Mouse (Mus musculus) embryonic facial prominence, embryonic 10.5 days (tissue): Measurements from ENCODE around the gene Ercc4. TPM values are rescaled to one million over a fixed set of nuclear protein-coding genes. Genes with fewer than 3 reads are reported as not detected.

ENCODE experiments used
- DNase-seq: peaks from one replicate; pipeline ENCODE4 v3.0.0-alpha.2; 2017; ENCODE audit warnings: low spot score
- H3K27ac ChIP-seq: fragments of 300-500 bp; sonication (generic); replicated peaks from 2 replicates; pipeline ENCODE4 v1.5.1; 2016; ENCODE audit warnings: mild to moderate bottlenecking
- H3K27me3 ChIP-seq: fragments of 300-500 bp; sonication (generic); replicated peaks from 2 replicates; pipeline ENCODE4 v1.6.1; 2016; ENCODE audit warnings: low read depth, mild to moderate bottlenecking; ENCODE audit not compliant: poor library complexity, severe bottlenecking
- H3K36me3 ChIP-seq: fragments of 300-500 bp; sonication (generic); replicated peaks from 2 replicates; pipeline ENCODE4 v1.6.1; 2016; ENCODE audit warnings: mild to moderate bottlenecking, moderate library complexity
- H3K4me1 ChIP-seq: fragments of 300-500 bp; sonication (generic); 2 replicates; pipeline ENCODE4 v1.6.1; 2016
- H3K4me3 ChIP-seq: fragments of 300-500 bp; sonication (generic); 2 replicates; pipeline ENCODE4 v1.5.1; 2016; ENCODE audit warnings: mild to moderate bottlenecking, moderate library complexity
- H3K9me3 ChIP-seq: fragments of 300-500 bp; sonication (generic); 2 replicates; pipeline ENCODE4 v1.6.1; 2016; ENCODE audit warnings: mild to moderate bottlenecking
- WGBS: fragments of 180-500 bp; shearing (Covaris S2); methylation state at CpG from one replicate; pipeline ENCODE4 v1.1.7; 2016; 5-methylcytosine and 5-hydroxymethylcytosine counted together
- polyA plus RNA-seq: library from polyadenylated mRNA; unstranded; fragments of >200 nt; fragmentation: Nextera tagmentation; extraction: Ambion mirVana; gene quantifications from 2 replicates; pipeline ENCODE4 v1.2.1, GENCODE M21; 2016

The Ercc4 gene
- polyA plus RNA-seq, 1 experiment from 2014 or later, result 12.2 TPM

DNA sequence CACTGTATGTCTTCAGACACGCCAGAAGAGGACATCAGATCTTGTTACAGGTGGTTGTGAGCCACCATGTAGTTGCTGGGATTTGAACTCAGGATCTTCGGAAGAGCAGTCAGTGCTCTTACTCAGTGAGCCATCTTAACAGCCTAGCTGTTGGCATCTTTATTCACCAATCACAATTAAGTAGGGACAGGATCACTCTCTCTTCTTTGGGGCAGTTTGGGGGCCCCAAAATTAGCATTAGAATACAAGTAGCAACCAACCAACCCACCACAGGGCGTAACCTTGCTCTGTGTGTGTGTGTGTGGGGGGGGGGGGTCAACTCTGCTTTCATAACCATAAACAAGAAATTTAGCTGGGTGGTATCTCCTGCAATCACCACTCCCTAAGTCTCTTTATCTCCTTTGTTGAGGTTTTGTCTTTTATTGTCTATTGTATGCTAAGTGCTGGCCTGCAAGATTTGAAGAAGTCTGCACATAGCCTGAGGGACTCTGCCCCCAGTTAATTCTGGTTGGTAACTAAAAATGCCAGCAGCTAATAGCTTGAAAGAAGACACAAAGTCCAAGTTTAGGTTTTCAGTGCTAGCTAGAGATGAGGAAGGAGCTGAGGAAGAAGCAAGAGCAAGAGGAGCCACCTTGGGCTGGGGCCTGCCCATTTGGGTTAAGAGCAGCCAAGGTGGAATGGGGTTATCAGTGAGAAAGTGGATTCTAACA is 10.3 kb downstream of the Ercc4 start:
- Histone ChIP-seq H3K36me3 (peaks cover 69% of the 10 kb centered on the region), H3K4me1 (no peaks in the 10 kb centered on the region), H3K9me3 (no peaks in the 10 kb centered on the region), H3K27me3 (no peaks in the 10 kb centered on the region), H3K4me3 (no peak overlapping the region), H3K27ac (no peak overlapping the region)
- WGBS, result 84% methylated on average over 3 of the region's 3 CpGs
- DNase-seq, result no peak

DNA sequence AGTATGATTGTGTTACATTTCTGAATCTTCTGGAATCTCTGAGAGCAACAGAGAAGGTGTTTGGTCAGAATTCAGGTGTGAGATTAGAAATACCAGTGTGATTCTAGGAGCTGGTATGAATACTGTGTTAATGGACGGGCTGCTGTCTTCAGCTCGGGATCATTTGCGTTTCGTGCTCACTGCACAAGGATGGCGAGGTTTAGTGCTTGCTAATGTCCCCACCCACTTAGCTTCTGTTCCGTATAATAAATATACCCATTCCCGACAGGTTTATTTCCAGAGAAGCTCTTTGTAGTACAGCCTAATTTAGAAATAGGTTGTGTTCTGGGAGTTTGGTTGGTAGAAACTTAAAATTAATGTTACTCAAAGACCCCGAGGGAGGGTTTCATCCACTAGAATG is 15.9 kb downstream of the Ercc4 start:
- Histone ChIP-seq H3K9me3 (no peaks in the 10 kb centered on the region), H3K4me1 (no peaks in the 10 kb centered on the region), H3K27me3 (no peaks in the 10 kb centered on the region), H3K27ac (no peak overlapping the region), H3K36me3 (peaks cover 93% of the 10 kb centered on the region), H3K4me3 (no peak overlapping the region)
- WGBS, result 94% methylated on average over 8 of the region's 8 CpGs
- no peak for DNase-seq

DNA sequence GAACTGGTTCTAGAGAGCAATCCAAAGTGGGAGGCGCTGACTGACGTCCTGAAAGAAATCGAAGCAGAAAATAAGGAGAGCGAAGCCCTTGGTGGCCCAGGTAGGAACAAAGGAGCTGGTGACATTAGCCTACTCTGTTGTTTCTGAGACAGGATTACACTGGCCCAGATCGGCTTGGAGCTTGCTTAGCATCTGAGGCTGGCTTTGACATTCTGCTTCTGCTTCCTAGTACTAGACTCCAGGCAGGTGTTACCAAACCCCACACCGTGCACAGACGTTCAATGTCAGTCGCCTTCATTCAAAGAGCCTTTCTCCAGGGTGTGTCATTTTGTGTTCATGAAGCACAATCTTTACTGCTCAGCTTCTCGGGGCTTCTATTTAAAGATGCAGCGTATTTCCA is 18.1 kb downstream of the Ercc4 start:
- DNase-seq, result no peak
- 94% methylated on average over 10 of the region's 10 CpGs for WGBS
- Histone ChIP-seq H3K36me3 (peaks cover 91% of the 10 kb centered on the region), H3K4me3 (no peak overlapping the region), H3K27ac (no peak overlapping the region), H3K9me3 (no peaks in the 10 kb centered on the region), H3K27me3 (no peaks in the 10 kb centered on the region), H3K4me1 (no peaks in the 10 kb centered on the region)

DNA sequence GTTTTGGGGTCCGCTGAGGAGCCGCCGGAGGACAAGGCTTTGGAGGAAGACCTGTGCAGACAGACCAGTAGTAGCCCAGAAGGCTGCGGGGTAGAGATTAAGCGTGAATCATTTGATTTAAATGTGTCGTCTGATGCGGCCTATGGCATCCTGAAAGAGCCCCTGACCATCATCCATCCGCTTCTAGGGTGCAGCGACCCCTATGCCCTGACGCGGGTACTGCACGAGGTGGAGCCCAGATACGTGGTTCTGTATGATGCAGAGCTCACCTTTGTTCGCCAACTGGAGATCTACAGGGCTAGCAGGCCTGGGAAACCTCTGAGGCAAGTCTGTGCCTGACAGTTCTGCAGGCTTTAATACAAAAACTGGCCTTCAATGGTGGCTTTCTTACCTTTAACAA is 20.9 kb downstream of the Ercc4 start:
- no peak overlapping the region for H3K27ac ChIP-seq
- no peaks in the 10 kb centered on the region for H3K27me3 ChIP-seq
- no peak overlapping the region for H3K4me3 ChIP-seq
- peak; percentile 64 for DNase-seq
- peaks cover 78% of the 10 kb centered on the region for H3K36me3 ChIP-seq
- H3K4me1 ChIP-seq, result no peaks in the 10 kb centered on the region
- no peaks in the 10 kb centered on the region for H3K9me3 ChIP-seq
- WGBS, result 44% methylated on average over 14 of the region's 14 CpGs

DNA sequence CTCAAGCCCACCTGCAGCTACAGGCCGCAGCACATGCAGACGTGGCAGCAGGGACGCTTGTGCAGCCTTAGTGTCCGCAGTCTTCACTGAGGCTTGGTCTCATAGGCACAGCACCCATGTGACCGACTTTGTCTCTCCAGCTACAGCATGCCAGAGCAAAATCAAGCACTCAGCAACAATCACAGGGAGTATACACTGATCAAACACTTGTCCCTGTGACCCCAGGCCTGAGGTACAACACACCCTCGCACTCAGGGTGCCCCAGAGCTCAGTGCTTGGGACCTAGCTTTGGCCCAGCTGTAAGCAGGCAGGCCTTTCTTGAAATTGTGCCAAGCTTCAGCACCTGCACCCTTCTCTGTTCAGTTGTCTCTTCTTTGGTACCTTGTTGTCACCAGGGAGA is 31.7 kb downstream of the Ercc4 start:
- peaks cover 50% of the 10 kb centered on the region for H3K36me3 ChIP-seq

DNA sequence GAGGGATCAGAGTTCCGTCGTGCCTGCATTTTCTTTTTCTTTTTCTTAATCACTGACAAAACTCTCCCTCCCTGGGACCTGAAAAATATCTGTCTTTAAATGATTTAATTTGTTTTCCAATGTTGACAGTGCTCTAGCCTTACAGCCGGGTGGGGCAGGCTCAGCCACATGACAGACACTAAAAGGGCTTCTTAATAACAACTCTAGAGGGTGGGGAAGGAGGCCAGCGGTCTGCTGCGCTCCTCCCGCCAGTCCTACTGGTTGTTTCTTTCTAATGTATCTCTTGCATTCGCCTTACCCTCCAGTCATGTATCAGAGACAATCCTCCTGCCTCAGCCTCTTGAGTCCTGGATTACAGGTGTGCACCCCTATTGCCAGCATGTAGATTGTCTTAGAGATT is 34.4 kb downstream of the Ercc4 start:
- 92% methylated on average over 7 of the region's 7 CpGs for WGBS
- Histone ChIP-seq H3K27me3 (no peaks in the 10 kb centered on the region), H3K36me3 (peaks cover 74% of the 10 kb centered on the region), H3K9me3 (no peaks in the 10 kb centered on the region), H3K27ac (no peak overlapping the region), H3K4me1 (no peaks in the 10 kb centered on the region), H3K4me3 (no peak overlapping the region)
- DNase-seq, result no peak

More for the DNA sequence above, 31.7 kb downstream of the Ercc4 start:
- H3K9me3 ChIP-seq, result no peaks in the 10 kb centered on the region
- H3K4me1 ChIP-seq, result no peaks in the 10 kb centered on the region
- H3K27me3 ChIP-seq, result no peaks in the 10 kb centered on the region
- H3K4me3 ChIP-seq, result no peak overlapping the region
- WGBS, result 96% methylated on average over 6 of the region's 6 CpGs
- DNase-seq, result no peak
- no peak overlapping the region for H3K27ac ChIP-seq

DNA sequence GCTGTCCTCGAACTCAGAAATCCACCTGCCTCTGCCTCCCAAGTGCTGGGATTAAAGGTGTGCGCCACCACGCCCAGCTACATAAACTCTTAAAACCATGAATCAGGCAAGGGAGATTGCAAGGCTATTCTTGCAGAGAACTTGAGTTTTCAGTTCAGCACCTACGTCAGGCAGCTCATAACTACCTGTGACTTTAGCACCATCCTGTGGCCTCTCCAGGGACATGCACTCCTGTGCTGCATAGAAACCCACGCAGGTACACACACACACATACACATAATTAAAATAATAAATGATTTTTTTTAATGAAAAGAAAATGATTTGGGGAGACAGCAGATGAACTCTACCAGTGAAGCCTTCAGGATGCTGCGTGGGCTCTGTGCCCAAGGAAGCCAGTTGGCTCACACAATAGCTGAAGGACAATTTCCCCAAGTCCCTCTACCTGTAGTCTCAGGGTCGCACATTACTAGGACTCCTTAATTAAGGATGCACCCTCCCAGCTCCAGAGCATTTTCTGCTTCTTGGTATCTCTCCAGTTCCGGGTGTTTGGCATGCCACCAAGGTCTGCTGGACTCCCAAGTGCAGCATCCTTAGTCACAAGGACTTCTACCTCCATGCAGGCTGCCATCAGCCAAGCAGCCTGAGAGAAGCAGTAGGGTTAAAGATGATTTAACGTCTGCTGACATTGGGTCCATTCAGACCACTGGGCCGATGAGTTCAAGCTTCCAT is 35.4 kb downstream of the Ercc4 start:
- H3K27me3 ChIP-seq, result no peaks in the 10 kb centered on the region
- no peak overlapping the region for H3K4me3 ChIP-seq
- WGBS, result 91% methylated on average over 10 of the region's 10 CpGs
- no peak overlapping the region for H3K27ac ChIP-seq
- peaks cover 82% of the 10 kb centered on the region for H3K36me3 ChIP-seq
- no peaks in the 10 kb centered on the region for H3K4me1 ChIP-seq
- peak; percentile 6 for DNase-seq
- H3K9me3 ChIP-seq, result no peaks in the 10 kb centered on the region

DNA sequence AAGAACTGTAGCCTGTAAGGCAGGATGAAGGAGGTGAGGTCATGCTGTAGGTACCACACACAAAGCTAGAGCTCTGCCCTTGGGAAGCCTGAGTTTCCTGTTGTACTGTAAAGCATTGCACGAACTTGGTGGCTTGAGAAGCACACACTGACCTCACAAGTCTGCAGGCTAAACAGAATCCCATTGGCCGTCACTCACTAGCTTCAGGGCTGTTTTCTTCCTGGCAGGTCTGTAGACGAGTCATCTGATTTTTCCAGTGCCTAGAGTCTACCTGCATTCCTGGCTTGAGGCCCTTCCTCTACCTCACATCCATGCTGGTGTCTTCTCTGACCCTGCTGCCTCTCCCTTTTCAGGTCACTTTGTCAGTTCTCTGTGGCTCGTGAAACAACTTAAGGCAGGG is 36.7 kb downstream of the Ercc4 start:
- Histone ChIP-seq H3K36me3 (peaks cover 71% of the 10 kb centered on the region), H3K4me3 (no peak overlapping the region), H3K27ac (no peak overlapping the region), H3K9me3 (no peaks in the 10 kb centered on the region), H3K4me1 (no peaks in the 10 kb centered on the region), H3K27me3 (no peaks in the 10 kb centered on the region)
- 84% methylated on average over 4 of the region's 4 CpGs for WGBS
- peak; percentile 6 for DNase-seq

DNA sequence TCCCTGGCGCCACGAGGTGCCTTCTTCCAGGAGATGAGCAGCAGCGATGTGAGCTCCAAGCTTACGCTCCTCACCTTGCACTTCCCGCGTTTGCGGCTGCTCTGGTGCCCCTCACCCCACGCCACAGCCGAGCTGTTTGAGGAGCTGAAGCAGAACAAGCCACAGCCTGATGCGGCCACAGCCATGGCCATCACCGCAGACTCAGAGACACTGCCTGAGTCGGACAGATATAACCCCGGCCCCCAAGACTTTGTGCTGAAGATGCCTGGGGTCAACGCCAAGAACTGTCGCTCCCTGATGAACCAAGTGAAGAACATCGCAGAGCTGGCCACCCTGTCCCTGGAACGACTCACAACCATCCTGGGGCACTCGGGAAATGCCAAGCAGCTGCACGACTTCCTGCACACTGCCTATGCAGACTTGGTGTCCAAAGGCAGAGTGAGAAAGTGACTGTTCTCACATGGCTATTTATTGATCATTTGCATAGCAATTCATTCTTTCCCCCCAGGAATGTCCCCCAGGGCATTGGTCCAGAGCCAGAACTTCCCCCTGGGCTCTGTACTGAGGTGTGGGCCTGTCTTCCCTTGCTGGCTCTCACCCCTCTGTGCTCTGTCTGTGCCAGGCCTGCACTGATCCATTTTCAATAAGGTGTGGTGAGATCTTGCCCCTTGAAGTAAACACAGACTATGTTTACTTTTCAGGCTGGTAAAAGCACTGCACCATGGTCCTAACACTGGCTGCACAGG is 38.5 kb downstream of the Ercc4 start:
- Histone ChIP-seq H3K27me3 (no peaks in the 10 kb centered on the region), H3K4me3 (no peak overlapping the region), H3K36me3 (peaks cover 58% of the 10 kb centered on the region), H3K27ac (no peak overlapping the region), H3K9me3 (no peaks in the 10 kb centered on the region), H3K4me1 (no peaks in the 10 kb centered on the region)
- peak; percentile 7 for DNase-seq
- WGBS, result 93% methylated on average over 19 of the region's 19 CpGs

DNA sequence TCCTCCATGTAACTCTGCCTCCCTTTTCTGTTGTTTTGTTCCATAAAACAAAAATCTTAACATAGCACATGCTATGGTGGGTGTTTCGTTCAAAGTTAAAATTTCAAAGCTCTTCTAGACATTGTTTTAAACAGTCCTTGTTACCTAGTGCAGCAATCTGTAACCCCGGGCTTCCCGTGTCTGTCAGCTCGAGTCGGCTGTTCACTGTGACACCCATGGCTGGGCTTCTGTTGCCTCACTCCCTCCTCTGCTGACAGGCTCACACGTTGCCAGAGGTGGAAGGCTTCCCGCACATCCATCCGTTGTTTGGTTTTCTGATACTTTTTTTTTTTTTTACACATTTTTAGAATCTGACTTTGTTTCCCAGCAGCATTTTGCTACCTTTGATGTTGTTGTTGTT is 40.5 kb downstream of the Ercc4 start:
- H3K27ac ChIP-seq, result no peak overlapping the region
- H3K4me3 ChIP-seq, result no peak overlapping the region
- 93% methylated on average over 8 of the region's 8 CpGs for WGBS
- peaks cover 47% of the 10 kb centered on the region for H3K36me3 ChIP-seq
- no peaks in the 10 kb centered on the region for H3K27me3 ChIP-seq
- H3K4me1 ChIP-seq, result no peaks in the 10 kb centered on the region
- H3K9me3 ChIP-seq, result no peaks in the 10 kb centered on the region
- DNase-seq, result peak; percentile 4

DNA sequence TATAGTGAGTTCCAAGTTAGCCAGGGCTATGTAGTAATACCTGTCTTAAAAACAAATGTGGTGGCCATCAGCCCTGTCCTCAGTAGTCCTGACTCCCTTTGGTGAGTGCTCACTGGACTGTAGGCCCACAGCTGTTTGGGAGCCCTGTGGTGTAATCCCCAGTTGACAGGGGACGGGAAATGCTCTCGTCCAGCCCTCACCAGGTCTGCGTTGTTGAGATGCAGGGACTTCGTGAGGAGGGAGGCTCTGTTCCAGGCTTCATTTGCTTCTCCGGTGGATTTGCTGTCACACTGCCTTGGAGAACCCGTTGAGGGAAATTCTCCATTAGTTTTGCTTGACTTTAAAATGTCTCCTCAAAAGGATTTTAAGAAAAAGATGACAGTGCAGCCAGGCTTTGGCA is 41.3 kb downstream of the Ercc4 start:
- Histone ChIP-seq H3K9me3 (no peaks in the 10 kb centered on the region), H3K27ac (no peak overlapping the region), H3K4me1 (no peaks in the 10 kb centered on the region), H3K4me3 (no peak overlapping the region), H3K36me3 (peaks cover 39% of the 10 kb centered on the region), H3K27me3 (no peaks in the 10 kb centered on the region)
- 80% methylated on average over 6 of the region's 6 CpGs for WGBS
- DNase-seq, result peak; percentile 5

DNA sequence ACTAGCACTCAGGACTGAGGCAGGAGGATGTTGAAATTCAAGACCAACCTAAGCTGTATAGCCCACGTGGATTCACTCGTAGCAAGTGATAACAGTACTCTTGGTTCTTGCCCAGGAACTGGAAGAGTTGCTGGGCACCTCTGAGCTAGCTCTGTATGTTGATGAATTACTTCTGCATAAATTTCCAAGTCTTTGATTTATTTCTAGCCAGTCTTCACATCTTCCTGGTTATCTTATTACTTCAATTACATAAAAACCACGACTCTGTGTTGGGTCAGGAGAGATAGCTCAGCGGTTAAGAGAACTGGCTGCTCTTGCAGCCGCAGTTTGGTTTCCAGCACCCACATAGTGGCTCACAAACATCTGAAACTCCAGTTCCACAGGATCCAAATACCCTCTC is 43.0 kb downstream of the Ercc4 start:
- Histone ChIP-seq H3K9me3 (no peaks in the 10 kb centered on the region), H3K27me3 (no peaks in the 10 kb centered on the region), H3K4me1 (no peaks in the 10 kb centered on the region), H3K4me3 (no peak overlapping the region), H3K27ac (no peak overlapping the region), H3K36me3 (peaks cover 26% of the 10 kb centered on the region)
- no peak for DNase-seq
- WGBS, result 91% methylated on average over 5 of the region's 5 CpGs

DNA sequence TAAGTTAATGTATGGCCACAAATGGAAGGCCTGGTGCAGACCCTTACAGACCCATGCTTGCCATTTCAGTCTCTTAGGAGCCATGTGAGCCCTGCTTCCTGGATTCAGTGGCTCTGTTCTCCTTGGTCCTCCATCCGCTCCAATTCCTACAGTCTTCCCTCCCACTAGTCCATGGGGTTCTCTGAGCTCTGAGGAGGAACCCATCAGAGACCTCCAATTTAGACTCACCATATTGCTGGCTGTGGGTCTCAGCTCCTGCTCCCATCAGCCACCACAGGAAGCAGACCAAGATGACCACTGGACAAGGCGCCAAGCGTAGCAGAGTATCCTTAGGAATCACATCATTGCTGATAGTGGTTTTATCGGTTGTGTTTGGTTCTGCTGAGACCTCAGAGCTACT is 43.7 kb downstream of the Ercc4 start:
- peak; percentile 3 for DNase-seq
- H3K27me3 ChIP-seq, result no peaks in the 10 kb centered on the region
- no peaks in the 10 kb centered on the region for H3K4me1 ChIP-seq
- H3K9me3 ChIP-seq, result no peaks in the 10 kb centered on the region
- H3K36me3 ChIP-seq, result peaks cover 18% of the 10 kb centered on the region
- no peak overlapping the region for H3K27ac ChIP-seq
- WGBS, result 94% methylated on average over 4 of the region's 4 CpGs
- H3K4me3 ChIP-seq, result no peak overlapping the region
